Mouse (Mus musculus) layer of hippocampus, adult 2 months (tissue): ENCODE results near the gene Ckap2l. TPM values are rescaled to one million over a fixed set of nuclear protein-coding genes. Genes with fewer than 3 reads are reported as not detected.
A peak's percentile ranks its signal among the peaks of the same experiment; 100 is the strongest.

Experiments
- DNase-seq, 2 experiments: peaks; one replicate each; pipeline ENCODE4 v3.0.0; 2022; ENCODE audit warnings: low spot score in 2 of 2
- H3K27ac ChIP-seq: fragments of 200-600 bp; 2 replicates; pipeline ENCODE4 v1.8.1; 2022
- H3K4me3 ChIP-seq: fragments of 200-600 bp; 2 replicates; pipeline ENCODE4 v1.8.1; 2022; ENCODE audit warnings: mild to moderate bottlenecking
- CTCF ChIP-seq: fragments of 200-600 bp; conservative IDR thresholded peaks from 2 replicates; pipeline ENCODE4 v1.8.1; 2022; ENCODE audit warnings: antibody characterized with exemption, mild to moderate bottlenecking, moderate library complexity
- long read RNA-seq, 2 experiments: library from polyadenylated mRNA; stranded (forward); transcript quantifications; one replicate each; pipeline ENCODE4 v2.0.0; 2021; ENCODE audit warnings: borderline mapping rate in 2 of 2
- total RNA-seq, 2 experiments: library from RNA; stranded (reverse); gene quantifications; 2 replicates each; pipeline ENCODE4 v1.2.3; 2021

The Ckap2l gene
- total RNA-seq = under 1 TPM; 0.44 to 0.64 TPM
- long read RNA-seq, experiment 1, partial matches to known transcripts = 0 of 1 reads
- long read RNA-seq, experiment 1, other reads (novel, unspliced or antisense) = 1 of 1 reads
- long read RNA-seq, experiment 2 = 0 reads

DNA sequence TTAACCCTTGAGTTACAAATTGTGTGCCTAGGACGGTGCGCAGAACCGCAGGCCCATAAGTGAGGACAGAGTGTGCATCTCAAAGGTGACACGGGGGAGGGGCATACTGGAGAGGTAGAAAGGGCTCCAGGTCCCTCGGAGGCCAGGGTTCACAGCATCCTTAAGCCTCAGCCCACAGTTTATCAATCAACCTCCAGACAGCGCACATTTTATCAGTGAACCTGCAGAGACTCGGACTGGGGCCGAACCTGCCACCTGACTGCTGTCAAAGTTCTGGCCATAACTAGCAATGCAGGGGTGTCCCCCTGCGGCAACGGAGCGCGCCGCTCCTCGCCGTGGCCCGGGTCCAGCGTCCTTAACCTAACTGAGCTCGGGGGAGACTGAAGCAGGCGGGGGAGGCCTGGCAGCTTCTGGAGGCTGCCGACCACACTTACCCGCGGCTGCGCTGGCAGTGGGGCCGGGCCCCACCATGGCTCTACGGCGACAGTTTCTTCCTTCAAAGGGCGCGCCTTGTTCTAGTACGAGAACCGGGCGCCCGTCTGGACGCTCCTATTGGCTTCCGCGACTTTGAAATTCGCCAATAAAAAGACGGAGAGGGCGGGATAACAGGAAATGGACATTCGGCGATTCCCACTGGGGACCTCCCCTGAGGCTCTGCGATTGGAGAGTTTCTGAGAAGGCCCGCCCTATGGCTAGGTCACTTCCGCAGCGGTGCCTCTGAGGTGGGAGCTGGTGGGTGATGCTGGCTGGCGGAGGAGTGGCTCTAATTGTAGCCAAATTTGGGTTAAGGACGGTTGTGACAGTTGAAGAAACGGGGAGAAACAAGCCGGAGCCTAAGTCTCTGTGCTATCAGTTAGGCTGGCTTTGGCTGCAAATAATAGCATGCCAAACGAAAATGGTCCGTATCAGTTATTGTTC, at the start of gene Ckap2l:
Ckap2l (minus strand) TSS at position 542 of the 918 bp plus-strand sequence.
- peak within 1 kb of the TSS; percentile 88 for H3K4me3 ChIP-seq
- no peak; the same call in 1 of the 2 replicates for TF ChIP-seq CTCF
- peak within 1 kb of the TSS; percentile 98 for H3K27ac ChIP-seq
- DNase-seq = peak; percentile 99

DNA sequence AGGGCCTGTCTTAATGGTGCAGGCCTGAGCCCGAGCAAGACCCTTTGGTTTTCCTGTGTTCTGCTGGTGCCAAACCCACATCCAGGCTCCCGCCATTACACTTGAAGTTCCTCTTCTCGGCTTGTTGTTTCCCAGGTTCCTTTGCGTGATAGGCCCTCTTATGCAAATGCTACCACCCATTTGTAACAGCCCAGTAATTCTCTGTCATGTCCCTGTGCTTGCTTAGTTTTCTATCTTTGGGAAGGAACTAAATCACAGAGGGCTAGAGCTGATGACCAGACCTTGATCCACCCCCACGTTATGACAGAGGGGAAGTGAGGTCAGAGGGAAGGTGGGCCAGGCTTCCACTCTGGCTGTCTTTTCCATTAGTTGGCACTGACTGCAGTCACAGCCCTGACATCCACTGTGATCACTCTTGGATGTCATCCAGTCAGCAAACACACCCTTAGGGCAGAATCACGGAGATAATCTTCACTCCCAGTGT, 41.2 kb upstream of the Ckap2l start:
- TF ChIP-seq CTCF = no peak
- H3K27ac ChIP-seq = no peak overlapping the region
- H3K4me3 ChIP-seq = no peak overlapping the region
- no peak for DNase-seq

DNA sequence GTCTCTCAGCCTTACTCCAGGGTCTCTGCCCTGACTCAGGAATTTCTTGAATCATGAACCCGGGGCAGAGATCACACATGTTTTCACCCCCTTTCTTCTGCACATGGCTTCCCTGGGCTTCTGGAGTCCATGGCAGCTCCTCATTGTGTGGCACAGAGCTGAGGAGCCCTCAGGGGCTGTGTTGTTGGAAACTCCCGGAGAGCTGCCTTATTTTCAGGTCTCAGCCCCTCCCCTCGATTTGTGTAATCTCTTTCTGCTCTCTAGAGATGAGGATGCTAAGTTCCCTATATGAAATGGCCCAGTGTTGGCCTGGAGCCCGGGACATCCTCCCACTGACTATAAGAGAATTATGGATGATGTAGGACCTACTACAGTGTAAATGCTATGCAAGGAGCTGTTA, 36.5 kb upstream of the Ckap2l start:
- no peak overlapping the region for H3K4me3 ChIP-seq
- TF ChIP-seq CTCF = no peak
- no peak overlapping the region for H3K27ac ChIP-seq
- no peak for DNase-seq

DNA sequence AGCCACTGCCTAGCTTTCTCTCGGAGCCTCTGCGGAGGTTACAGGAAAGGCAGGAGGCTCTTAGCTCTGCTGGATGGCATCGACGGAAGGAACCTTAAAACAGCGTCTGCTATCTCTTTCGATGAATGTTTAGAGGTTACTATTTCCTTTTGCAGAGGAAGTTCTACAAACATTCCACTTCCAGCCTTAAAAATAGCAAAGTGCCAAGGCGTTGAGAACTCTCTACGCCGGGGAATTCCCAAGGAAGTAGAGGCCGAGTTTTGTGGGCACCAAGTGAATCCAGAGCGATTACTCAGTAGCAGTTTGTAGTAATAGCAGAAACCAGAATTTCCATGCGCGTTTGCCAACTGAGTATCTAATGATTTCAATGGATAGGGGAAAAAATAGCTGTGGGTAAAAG, 33.5 kb upstream of the Ckap2l start:
- DNase-seq = no peak
- Histone ChIP-seq H3K4me3 (no peak overlapping the region), H3K27ac (no peak overlapping the region)
- TF ChIP-seq CTCF = no peak

DNA sequence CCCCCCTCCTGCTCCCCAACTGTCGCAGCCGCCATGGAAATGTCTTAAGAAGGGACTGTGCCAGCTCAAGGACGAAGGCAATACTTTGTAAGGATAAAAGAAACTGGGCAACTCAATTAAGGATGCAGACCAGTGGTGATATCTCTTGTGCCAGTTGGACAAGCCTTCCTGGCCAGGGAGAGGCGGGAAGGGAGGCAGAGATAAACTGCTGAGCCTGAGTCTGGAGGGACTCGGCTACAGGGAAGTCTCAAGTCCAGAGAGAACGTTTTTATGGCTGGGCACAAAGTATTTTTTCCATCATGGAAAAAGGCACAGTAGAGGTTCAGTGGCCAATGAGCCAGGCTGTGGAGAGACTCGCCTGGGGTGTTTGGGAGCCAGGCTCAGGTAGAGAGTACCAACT, 33.0 kb upstream of the Ckap2l start:
- no peak for DNase-seq

DNA sequence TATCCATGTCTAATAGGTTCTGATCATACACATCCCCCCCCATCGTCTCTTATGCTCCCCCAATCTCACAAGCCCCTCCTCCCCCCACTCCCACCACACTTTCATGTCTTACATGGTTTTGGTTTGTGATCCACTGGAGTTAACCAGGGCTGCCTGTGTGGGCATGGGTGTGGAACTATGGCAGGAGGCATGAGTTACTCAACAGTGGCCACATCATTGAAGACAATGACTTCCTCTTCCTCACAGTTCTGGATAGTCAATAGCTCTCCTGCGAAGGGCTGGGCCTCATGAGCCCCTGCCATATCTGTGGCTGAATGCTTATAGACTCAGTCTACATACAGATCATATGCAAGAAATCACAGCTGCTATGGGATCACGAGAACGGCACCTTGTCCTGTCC, 31.2 kb upstream of the Ckap2l start:
- DNase-seq = no peak
- TF ChIP-seq CTCF = no peak

More for the DNA sequence above, 33.0 kb upstream of the Ckap2l start:
- H3K27ac ChIP-seq = no peak overlapping the region
- TF ChIP-seq CTCF = no peak
- H3K4me3 ChIP-seq = no peak overlapping the region

DNA sequence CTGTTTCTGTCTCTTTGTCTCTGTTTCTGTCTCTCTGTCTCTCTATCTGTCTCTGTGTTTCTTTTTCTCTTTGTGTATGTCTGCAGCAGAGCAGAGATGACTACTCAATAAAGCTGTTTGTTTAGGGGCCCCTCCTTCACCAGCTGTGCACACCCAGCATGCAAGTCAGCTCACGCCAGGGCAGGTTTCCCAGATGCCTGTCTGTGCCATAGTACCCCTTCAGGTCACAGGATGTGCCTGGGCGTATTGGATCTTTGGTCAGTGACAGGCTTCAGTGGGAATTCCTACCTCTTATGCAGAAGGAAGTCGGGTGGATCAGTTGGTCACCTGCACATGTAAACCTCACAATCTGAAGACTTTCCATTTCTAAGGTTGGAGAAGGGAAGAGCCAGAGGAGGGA, 27.2 kb upstream of the Ckap2l start:
- H3K4me3 ChIP-seq = no peak overlapping the region
- no peak for DNase-seq
- no peak overlapping the region for H3K27ac ChIP-seq
- TF ChIP-seq CTCF = no peak

More for the DNA sequence above, 31.2 kb upstream of the Ckap2l start:
- no peak overlapping the region for H3K27ac ChIP-seq
- H3K4me3 ChIP-seq = no peak overlapping the region

DNA sequence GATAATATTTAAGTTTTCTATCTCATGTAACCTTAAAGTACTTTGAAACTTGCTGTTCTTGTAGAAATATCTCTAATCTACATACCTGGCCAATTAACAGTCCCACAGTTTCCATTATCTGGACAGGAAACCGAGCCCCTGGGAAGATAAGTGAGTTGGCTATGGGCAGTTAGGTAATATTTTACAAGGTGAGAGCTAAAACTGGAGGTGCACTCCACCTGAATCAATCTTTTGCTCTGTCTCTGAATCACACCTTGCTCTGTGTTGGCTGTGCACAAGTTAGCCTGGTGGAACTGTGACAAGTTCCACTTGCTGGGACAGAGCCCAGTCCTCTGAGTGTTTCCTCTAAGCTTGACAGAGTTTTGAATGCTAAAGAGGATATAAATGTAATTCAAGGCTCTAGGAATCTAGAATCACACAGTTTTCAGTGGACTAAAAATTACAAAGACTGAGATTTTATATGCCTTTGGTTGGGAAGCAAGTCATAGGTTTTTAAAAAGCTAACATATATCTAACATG, 25.2 kb upstream of the Ckap2l start:
- no peak for DNase-seq
- no peak overlapping the region for H3K27ac ChIP-seq
- TF ChIP-seq CTCF = no peak

DNA sequence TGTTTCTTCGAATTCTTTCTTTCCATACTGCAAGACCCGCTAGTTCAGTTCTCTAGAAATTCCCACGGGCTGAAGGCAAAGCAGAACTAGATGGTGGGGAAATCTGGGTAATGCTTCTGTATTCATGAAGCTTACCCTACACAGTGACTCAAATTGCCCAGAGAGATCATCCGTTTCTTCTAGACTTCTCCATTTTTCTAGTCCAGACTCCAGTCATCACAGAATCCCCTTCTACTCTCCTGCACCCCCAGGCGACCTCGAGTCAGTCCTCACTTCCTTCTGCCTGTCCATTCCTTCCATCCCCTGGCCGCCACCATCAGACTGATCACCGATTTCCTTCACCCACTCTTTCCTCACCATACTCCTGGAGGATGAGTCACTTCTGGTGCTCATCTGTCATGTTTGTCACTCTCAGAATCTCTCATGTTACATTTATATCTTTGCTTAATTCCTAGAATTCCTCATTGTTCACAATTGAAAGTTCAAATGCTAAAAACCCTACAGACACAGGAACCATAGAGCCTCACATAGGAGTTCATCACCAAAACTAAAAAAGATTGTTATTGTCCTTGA, 23.1 kb upstream of the Ckap2l start:
- no peak for TF ChIP-seq CTCF
- H3K4me3 ChIP-seq = no peak overlapping the region
- peak in 1 of 2 experiments; percentile 32 for DNase-seq
- no peak overlapping the region for H3K27ac ChIP-seq

More for the DNA sequence above, 25.2 kb upstream of the Ckap2l start:
- no peak overlapping the region for H3K4me3 ChIP-seq

DNA sequence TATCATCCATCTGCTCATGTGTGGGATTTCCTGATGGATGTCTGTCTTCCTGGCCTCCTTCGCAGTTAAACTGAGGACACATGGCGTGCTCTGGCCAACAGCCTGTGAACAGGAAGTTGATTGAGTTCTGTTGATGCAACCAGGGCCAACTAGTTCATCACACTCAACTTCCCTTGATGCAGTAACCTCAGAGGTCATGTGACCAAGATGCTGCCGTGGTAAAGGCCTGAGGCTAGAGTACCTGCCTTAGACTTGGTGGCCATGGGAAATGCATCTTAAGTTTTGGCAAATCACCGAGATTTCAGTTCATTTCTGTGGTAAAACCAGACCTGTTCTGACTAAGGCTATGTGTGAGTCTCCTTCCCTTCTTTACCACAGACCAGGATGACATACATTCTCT, 18.8 kb upstream of the Ckap2l start:
- Histone ChIP-seq H3K4me3 (no peak overlapping the region), H3K27ac (no peak overlapping the region)
- DNase-seq = no peak
- no peak for TF ChIP-seq CTCF

DNA sequence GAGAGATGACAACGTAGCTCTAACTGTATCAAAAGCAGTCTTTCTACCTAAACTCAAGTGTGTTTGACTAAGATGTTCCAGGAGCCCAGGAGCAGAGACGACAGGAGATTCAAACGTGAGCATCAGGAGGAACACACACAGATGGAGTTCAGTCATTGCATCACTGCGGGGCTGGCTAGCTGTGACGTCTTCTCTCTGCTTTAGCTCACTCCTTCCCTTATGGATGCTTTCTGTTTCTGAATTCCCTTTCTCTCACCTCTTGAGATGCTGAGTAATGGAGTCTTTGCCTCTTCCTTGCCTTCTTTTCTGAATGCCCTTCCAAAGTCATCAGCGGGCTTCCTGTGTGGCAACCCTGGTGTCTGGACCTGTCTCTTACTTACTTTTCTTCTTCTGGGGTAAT, 17.9 kb upstream of the Ckap2l start:
- Histone ChIP-seq H3K4me3 (no peak overlapping the region), H3K27ac (no peak overlapping the region)
- no peak for TF ChIP-seq CTCF
- DNase-seq = no peak

DNA sequence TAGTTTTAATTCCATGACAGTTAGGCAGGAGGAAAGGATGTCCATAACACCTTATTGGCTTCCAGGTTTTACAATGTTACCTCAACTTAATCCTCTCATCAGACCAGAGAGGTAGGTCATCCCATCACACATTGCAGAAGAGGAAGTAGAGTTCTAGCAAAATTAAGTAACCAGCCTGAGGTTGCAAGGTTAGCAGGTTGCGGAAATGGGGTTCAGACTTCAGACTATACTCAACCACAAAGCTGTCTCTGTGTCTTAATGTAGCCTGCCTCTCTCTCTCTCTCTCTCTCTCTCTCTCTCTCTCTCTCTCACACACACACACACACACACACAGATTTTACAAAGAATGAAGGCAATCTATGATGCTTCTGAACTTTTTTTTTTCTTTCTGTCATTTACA, 16.9 kb upstream of the Ckap2l start:
- Histone ChIP-seq H3K27ac (no peak overlapping the region), H3K4me3 (no peak overlapping the region)
- no peak for TF ChIP-seq CTCF
- no peak for DNase-seq

DNA sequence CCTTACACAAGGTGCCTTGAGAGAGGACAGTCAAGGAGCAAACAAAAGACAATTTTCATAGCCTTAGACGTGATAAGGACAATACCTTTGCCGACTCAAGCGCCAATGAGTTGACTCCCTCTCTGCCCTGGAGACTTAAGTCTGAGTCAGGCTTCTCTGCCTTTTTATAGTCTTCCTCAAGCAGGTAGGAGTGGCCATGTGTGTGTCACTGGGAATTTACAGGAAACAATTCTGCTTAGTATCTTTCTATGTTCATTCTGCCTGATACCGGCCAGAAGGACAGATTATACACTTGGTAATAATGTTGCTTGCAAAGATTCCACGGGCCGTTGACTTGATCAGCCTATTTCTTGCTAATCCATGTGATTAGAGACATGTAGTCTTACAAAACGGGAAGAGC, 12.8 kb upstream of the Ckap2l start, which contains the start of gene Il1a:
Il1a (minus strand) TSS at position 137 of the 400 bp plus-strand sequence.
- Histone ChIP-seq H3K4me3 (no peak within 1 kb of the TSS; the same call in 1 of the 2 replicates), H3K27ac (0 out of 2 replicates have a peak within 1 kb of the TSS, but pooled peaks have one; percentile 18)
- no peak for TF ChIP-seq CTCF
- no peak for DNase-seq
